Mouse (Mus musculus) hematopoietic stem cell, adult 5-6 weeks (primary cell): ENCODE measurements around the gene Rps6kc1. TPM values are rescaled to one million over a fixed set of nuclear protein-coding genes. Genes with fewer than 3 reads are reported as not detected.

Source experiments
- ATAC-seq, 2 experiments: fragments of 125-278 bp in 1 of 2; replicated peaks in 1 of 2; 2 replicates each; pipeline ENCODE4 v1.8.0; 2016 to 2017; ENCODE audit warnings: inconsistent platforms in 2 of 2, mild to moderate bottlenecking in 2 of 2, moderate number of reproducible peaks in 2 of 2, low read depth in 1 of 2, moderate TSS enrichment in 1 of 2; ENCODE audit not compliant: low FRiP score in 2 of 2, poor library complexity in 2 of 2, severe bottlenecking in 2 of 2, insufficient read depth in 1 of 2, low TSS enrichment in 1 of 2
- total RNA-seq: library from RNA; stranded (forward); fragments of 172-1452, 232-1000 nt; gene quantifications from 2 replicates; pipeline ENCODE4 v1.2.3, GENCODE M21; 2017

The Rps6kc1 gene
- total RNA-seq, 1 experiment from 2014 or later: 14.1 TPM

DNA sequence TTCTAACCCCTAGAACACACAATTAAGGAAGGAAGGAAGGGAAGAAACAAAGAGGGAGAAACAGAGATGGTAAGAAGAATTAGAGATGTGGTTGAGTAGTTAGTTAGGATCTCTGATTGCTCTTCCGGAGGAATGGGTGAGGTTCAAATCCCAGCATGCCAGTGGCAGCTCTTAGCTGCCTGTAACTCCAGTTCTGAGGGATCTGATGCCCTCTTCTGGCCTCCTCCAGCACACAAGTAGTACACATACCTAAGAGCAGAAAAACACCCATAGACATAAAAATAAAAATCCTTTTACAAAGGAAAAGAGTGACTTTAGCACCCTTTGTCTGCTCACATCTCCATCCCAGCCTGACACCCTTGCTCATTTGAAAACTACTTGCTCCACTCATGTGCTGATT, 1.1 kb upstream of the Rps6kc1 start:
- ATAC-seq: no peak

GRCm38 (mm10) chr1:190910836-190911235, 734 bp downstream of the Rps6kc1 start:
- ATAC-seq: 0 out of 4 replicates have a peak, but pooled peaks of 1 of the 2 experiments have one; percentile 13

DNA sequence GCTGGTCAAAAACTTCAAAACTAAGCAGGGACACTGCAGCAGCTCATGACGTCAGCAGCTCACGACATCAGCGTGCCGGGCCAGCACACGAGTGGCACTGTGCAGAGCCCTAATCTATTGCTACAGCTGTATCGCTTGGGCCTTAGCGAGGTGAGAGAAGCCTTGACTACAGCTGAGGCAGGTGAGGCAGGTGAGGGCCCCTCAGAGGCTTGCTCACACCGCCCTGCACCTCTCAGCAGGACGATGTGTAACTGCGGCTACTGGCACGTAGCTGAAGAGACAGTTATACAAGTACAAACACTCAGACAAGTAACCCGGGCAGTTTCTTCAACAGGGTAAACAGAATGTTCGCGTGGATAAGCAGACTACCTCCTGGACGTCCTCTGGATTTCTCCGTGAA, 6.9 kb downstream of the Rps6kc1 start:
- no peak for ATAC-seq

DNA sequence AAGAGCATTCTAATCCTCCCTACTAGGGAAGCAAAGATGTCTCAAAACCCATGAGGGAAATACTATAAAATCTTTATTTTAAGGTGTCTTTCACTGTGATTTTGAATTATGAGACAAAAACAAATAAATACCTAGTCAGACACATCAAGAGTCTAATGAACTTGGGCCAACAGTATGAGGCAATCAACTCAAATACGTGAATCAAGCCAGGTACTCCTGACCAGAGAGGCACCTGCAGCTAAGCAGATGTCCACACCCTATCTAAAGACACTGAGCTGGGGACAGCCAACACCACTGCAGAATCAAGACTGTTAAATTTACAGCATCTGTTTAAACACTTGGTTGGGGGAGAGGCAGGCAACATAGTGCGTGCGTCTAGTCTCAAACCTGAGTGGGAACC, 7.4 kb downstream of the Rps6kc1 start:
- no peak for ATAC-seq

- ATAC-seq: no peak
These were observed 10.5 kb downstream of the Rps6kc1 start for GRCm38 (mm10) chr1:190901082-190901481.

DNA sequence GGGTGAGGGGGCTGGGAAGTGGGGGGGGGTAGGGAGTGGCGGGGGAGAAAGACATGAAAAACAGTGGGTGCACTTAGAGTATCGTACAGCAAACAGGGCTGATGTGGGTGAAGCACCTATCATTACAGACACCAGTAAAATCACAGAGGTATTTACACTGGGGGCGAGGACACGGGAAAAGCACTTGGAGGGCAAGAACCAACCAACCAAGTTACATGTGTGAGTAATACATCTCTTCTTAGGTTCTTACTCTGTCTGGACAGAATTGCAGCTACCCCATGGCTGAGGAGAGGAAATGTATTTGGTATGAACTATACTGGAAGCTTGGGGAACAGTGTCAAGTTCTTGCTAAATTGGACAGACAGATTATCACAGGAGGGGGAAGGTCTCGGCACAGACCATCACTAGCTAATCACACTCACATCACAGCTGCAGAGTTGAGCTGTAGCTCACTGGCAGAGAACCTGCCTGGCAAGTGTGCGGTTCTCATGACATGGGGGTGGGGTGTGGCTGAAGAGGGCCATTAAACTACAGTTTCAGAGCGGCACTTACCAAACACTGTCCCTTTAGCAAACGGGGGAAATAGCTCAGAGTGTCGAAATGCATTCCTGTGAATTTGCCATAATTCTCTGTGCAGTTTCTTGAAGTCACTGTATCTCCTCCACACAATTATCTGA, 12.5 kb downstream of the Rps6kc1 start:
- no peak for ATAC-seq

DNA sequence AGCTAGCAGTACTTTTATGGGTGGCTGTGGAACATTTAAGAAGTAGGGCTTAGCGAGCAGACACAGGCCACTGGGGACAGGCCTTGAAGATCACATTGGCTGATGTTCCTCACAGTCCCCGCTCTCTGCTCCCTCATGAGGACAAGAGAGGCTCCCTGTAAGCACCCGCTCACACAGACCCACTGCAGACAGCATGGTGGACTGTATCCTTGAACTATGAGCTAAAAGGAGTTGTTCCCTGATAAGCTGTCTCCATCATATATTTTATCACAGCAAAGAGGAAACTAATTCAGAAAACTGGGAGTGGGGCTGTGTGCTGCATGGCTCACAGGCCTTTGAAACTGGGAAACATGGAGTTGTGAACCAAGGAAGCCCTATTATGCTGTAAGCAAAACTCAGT, 13.4 kb downstream of the Rps6kc1 start:
- no peak for ATAC-seq

GRCm38 (mm10) chr1:190893559-190894167, 17.9 kb downstream of the Rps6kc1 start:
- ATAC-seq: no peak

DNA sequence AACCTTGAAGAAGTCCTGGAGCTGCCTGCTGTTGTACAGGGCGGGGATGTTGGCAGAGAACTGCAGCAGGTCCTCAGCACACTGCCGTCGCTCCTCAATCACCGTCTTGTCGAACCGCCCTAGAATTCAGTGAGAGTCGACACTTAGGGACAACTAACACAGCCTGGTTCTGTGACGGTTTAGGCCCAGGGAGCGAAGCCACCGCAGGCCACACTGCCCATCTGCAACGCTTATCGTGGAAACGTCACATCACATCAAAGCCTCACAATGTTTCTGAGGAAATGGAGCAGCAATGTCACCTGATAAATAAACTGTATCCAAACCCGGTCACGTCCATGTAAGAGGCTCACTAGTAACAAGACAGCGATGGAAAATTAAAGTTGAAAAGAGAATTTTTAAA, 22.9 kb downstream of the Rps6kc1 start:
- ATAC-seq: no peak

- no peak for ATAC-seq
These were observed 23.5 kb downstream of the Rps6kc1 start for GRCm38 (mm10) chr1:190888031-190888430.

GRCm38 (mm10) chr1:190886014-190886413, 25.6 kb downstream of the Rps6kc1 start:
- no peak for ATAC-seq

DNA sequence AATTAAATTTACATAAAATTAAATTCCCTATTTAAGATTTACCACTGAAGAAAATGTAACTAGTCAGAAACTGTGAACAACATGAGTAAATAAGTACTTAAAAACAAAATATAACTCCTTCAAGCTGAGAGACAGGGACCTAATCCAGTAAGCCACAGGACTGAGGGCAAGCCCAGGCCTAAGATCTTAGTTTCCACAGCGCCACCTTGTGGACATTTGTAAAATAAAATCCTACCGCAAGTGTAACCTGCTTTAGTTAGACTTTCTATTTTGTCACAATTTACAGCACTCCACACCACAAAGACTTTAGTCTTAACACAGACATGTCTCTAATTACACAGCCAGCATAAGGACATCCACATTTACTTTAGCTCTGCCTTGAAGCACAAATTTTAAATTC, 30.1 kb downstream of the Rps6kc1 start:
- ATAC-seq: peak; percentile 69

DNA sequence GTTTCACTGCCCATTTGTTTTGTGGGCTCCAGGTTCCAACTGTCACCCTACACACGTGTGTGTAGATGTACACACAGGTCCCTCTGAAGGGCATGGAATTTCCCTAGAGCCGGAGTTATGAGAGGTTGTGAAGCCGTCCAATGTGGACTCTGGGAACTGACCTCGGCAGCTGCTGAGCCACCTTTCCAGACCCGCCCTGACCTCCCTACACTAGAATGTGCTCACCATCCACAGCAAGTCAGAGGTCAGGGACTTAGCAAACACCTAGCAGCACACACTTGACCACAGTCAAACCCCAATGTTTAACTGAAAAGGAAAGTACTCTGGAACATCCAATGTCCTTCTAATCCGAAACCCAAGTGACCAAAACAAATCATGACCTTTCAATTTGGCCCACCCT, 30.9 kb downstream of the Rps6kc1 start:
- ATAC-seq: no peak

GRCm38 (mm10) chr1:190875751-190876150, 35.8 kb downstream of the Rps6kc1 start:
- no peak for ATAC-seq

- ATAC-seq: no peak
These were observed 36.5 kb downstream of the Rps6kc1 start for GRCm38 (mm10) chr1:190875089-190875488.

- ATAC-seq: no peak
These were observed 40.5 kb downstream of the Rps6kc1 start for GRCm38 (mm10) chr1:190871068-190871467.

DNA sequence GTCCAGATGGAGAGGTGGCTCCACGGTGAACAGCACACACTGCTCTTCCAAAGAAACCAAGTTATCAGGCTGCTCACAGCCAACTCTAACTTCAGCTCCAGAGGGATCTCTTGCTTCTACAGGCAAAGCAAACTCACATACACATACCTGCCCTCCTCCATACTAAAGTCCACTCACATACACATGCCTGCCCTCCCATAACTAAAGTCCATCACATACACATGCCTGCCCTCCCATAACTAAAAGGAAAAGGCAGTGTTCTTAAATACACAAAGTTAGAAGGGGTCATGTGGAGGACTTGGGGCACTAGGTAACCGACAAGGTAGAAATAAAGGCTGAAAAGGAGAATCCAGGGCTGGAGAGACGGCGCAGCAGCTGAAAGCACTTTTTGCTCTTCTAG, 41.6 kb downstream of the Rps6kc1 start:
- ATAC-seq: no peak

- ATAC-seq: no peak
These were observed 42.8 kb downstream of the Rps6kc1 start for GRCm38 (mm10) chr1:190868790-190869189.

DNA sequence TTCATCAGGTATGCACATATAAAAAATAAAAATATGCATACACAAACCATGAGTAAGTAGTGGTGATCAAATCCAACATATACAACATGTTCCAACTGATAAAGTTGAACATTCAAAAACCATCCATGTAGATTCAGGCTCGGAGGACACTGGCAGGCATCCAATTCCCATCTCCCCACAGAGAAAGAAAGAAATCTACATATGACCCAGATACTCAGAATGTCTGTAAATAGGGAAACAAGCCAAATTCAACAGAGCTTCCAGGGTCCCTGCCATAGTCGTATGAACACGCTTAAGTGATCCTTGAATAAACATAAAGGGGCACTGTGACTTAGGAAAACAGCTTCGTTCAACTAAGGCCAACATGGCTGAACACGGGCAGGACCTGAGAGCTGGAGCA, 49.9 kb downstream of the Rps6kc1 start:
- ATAC-seq: no peak
